Mouse (Mus musculus) Muller cell, postnatal 12 days (primary cell): ENCODE data around the gene Lrig1.

Experiments
- DNase-seq: peaks from one replicate; pipeline ENCODE4 v3.0.0-alpha.2; 2015; ENCODE audit errors: inconsistent ontology term

Gene Lrig1

DNA sequence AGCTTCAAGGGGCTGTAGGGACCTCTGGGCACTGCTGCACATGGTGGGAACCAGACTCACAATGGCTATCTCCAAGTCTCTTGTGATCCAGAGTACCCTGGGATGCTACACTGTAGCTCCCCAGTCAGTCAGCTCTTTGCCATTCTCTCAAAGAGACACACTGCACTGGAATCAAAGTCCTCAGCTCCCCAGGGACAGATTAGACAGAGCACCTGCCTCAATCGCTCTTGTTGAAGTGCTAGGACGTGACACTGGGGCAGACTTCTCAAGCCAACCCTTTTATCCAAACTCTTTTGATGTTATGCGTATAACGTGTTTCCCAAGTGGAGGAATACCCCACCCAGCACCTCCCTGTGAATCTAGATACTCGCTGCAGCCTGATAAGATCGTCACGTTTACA lies 23.7 kb downstream of the Lrig1 start:
- no peak for DNase-seq

DNA sequence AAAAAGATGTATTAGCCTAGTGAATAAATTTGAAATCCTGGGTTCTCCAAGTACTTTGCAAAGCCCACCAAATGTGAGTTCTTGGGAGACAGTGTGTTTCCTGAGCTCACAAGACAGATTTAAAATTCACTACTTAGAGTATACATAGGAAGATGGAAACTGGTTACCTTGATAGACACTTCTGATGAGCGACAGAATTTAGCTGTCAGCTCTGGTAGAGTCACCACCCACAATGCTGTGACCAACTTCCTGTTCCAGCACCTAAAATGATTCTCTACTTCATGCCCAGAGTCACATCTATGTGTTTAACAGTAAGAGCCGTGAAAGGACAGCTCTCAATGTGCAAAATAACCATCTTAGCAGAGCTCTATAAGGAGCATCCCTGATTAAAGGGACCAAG lies 27.5 kb downstream of the Lrig1 start:
- no peak for DNase-seq

DNA sequence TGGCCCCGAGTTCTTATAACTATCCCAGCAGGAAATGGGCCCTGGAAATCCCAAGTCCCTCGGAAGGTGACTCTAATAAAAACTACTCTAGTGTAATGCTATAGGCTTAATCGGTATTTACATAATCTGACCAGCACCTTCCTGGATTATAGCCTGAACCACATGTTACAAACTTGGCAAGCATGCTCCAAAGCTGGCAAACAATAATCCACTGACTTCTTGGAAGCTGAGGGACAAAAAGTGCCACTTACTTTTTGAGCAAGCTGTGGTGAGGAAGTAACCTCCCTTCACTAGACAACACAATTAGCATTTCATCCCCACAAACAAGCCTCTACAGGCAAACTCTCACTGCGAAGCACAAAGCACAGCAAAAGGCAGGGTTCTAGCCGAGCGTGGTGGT lies 30.6 kb downstream of the Lrig1 start:
- no peak for DNase-seq

DNA sequence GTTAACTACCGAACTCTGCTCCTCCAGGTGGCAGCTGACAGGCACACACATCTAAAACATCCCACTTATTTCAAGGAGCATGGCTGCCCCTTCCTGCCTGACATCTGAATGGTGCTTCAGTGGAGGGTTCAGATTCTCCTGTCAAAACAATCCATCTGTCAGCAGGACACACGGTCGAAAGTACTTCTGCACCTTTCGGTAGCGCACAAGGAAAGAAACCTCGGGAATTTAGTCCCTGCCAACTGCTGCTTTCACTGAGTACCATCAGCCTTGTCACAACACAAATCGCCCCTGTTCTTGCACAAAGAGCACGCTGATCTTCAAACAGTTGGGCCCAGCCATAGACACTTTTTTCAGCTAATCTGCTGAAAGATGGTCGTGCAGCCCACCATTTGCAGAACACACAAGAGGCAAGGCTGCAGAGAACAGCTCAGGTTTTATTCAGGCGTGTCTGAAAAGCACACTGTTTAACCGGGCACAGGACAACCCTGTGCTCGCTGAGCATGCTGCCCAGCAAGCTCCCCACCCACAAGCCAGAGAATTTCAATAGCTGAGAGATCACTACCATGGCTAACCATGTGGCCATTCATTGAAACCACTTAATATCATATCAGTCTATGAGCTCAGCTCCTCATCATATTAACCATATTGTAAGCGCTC lies 31.6 kb downstream of the Lrig1 start:
- no peak for DNase-seq

DNA sequence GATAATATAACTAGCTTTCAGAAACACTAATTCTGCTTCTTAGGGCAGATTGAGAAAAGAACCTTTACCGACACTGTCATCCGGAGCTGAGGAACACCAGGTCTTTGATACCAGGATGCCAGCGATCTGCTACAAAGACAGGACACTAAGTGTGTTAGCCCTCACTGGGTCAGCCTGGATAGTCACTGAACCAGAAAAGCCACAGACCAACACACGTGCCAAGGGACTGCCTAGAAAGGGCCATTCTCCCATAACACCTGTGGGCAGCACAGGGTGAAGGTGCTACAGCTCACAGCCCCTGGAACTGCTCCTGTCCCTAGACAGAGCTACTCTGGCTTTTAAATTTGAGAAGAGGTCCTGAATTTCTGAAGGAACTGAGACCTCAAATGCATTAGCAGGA lies 32.8 kb downstream of the Lrig1 start:
- no peak for DNase-seq

DNA sequence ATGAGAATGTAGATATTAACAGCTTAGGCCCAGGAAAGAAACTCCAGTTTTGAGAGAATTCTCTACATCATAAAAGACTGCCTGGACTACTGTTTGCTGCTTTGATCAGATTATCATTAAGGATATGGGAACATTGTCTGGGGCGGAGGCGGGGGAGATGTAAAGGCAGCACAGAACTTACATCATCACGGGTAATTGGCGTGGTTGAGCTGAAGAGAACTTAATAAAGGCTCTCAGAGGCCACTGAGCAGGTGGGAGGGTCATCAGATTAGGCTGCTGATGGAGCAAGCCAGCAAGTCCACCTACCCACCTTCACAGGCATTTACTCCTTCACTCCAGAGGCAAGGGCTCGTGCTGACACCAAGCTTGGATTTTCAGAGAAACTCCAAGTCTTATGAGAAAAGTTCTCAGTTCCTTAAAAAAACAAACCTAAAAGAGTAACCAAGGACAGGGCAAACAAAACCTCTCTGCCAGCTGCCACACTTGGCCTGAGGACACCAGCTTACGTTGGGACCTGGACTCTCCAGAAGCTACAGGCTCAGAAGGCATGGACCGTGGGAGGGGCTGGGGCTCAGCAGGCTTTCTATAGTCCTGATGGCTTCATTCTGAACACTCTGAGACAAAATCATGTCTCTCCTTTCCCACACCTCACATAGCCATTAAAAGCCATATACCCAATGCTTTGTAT lies 33.4 kb downstream of the Lrig1 start:
- DNase-seq = no peak

DNA sequence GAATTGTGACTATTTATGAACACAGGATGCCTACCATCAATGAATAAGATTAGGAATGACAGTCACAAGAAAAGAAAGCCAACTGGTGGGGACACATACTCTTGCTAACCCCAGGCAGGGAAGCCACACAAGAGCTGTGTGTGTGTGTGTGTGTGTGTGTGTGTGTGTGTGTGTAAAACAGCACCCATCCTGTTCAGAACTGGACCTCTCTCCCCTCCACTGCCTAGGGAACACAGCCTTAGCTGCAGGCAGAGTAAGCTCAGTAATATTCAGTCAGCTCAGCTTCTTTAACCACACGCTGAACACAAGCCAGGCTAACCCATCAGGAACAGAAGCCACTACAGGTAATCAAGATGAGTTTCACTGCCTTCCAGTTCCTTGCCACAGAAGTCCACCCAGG lies 34.3 kb downstream of the Lrig1 start:
- no peak for DNase-seq

DNA sequence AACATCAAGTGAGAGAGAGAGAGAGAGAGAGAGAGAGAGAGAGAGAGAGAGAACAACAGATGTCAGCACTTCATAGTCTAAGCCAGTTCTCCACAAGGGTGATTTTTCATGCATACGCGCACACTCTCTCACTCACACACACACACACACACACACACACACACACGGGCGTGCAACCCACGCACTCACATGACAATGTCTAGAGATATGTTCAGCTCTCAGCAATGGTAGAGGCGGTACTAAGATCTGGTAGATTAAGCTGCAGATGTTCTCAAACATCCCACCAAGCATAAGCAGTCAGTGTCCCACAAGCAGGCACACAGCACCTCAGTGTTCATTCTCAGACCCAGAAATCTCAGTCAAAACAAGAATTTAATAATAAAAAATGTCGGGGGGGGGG lies 34.7 kb downstream of the Lrig1 start:
- DNase-seq = no peak

DNA sequence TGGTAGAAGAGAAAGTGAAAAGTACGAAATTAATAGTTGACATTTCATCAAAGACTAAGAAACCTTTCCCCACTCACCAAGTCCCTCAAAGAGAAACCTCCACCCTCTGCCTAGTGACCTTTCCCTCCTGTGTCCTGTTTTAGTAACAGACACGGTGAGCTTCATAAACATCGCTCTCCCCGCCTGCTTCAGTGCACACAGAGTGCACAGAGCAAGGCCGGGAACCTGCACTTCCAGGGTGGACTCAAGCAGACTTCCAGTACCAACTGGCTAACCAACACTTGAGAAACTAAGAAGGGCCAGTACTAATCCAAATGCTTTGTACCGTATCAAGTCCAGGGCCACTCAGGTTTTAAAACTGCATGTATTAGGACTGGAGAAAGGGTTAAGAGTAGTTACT lies 36.0 kb downstream of the Lrig1 start:
- DNase-seq = no peak

DNA sequence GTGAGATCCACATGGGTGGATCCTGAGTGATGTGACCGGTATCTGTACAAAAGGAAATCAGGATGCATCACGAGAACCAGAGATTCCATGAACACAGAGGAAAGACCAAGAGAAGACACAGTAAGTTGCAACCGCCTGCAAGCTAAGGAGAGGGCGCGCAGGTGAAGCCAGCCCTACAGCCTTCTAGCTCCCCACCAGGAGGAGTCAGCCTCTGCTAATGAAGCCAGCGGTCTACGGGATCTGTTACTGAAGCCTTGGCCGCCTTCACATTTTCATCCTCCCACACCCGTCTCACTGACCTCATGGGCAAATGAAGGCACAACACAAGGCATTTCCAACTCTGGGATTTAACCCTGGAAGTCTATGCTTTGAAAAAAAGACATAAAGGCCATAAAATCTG lies 38.0 kb downstream of the Lrig1 start:
- no peak for DNase-seq

DNA sequence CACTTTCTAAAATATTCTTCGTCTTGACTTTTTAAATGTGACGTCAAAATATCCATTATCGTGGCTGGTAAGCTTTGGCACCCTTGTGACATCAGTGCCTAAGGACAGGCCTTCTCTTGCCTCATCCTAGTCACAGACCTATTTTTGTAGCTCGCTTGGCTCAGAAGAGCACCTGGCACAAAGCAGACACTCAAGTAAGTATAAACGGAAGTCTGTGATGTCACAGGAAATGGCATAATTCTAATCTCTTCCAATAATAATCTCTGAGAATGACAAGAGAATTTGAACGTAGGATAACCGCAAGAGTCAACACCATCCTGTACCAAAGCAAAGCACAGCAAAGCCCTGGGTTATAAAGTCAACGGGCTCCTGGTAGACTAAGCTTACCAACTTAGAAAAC lies 38.6 kb downstream of the Lrig1 start:
- DNase-seq = no peak

DNA sequence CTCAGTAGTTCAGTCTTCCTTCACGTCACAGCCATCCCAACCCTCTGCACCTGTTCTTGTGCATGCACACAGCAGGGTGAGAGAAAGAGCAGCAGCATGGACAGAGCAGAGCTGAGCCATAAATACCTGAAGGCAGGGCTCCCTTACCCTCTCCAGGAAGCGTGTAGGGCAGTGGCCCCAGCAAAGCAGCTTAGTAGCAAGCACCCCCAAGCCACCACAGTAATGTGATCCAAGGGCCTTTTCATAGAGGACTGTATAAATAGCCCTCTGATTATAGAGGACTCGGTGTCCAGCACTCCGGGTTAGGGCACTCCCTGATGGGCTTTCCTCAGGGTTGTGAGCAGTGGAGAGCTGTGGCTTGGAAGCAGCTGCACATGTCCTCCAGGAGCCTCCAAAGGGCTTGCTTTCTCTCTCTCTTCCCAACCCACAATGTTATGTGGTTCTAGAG lies 40.0 kb downstream of the Lrig1 start:
- no peak for DNase-seq

DNA sequence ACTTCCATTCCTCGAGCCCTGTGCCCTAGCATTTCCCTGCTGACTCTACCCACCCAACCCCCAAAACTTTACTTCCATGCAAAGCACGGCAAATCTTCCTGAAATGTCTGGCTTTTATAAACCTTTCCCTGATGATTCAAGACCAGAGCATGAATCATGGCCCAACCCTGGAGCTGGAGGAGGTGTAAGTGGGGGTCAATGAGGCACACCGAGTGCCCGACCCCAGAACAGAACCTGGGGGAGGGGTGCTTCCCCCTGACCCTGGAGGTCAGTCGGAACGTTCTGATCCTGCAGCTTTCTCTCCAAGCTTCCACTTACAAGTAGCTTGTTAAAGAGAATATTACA lies 41.9 kb downstream of the Lrig1 start:
- no peak for DNase-seq

DNA sequence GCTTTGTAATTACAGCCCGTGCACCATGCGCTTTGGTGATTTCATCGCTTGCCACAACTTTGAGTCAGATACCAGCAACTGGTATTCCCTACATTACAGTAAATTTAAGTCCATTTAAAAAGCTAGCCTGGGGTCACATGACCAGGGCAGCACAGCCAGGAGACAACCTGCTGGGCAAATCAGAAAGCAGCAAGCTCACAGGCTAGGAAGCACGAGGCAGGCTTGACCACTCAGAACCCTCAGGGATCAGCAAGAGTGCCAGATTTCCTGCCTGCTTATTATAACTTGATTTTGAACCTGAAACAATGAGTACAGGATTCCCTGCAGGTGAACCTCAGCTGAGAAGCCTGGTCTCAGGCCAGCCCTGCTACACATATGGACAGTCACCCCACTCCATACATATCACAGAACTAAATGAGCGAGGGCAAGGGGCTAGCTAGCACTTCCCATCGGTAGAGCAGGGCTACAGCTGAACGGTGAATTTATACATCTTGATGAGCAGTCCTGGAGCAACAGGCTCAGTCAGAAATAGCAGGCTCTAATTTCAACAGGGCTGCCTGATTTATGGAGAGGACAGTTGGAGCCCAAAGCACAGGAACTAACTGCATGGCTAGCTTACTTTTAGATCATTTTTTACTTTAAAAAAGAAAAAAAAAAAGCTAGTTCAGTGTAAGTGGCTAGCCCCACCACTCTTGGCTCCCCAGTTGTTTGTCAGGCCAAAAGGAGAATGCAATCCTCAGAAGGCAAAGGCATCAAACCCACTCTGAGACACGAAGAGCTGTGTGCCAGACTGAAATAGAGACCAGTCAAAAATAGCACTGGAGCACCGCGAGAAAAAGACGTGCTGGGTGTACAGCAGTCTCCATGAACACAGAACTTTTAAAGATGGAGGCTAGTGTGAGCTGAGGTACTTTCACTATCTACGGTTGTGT lies 42.5 kb downstream of the Lrig1 start:
- DNase-seq = no peak

DNA sequence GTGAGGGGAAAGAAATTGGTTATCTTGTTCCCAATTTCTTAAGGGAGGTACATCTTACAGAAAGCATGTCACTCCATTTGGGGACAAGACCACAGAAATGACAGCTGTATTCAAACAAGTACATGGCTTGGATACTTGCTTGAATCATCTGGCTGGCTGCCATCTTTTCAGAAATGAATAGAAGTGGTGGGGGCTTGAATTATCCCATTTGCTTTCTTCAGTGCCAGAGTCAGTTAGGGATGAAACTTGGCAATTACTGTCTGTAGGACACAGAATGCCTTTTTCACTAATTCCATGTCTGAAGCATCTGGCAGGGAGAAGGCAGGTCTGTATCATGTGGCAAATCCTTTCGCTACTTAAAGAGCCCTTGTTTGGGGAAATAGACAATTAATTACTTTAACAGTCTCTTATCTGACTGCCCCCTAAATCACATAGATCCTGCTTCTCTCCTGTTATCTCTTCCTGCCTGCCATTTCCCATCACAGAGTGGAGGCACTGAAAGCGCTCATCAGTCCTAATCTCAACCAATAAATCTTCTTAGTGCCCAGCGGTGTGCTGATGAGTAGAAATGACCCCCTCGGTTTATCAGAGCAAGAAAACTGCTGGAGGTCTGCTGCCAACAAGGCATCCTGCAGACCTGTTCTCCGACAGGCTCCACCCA lies 44.0 kb downstream of the Lrig1 start:
- DNase-seq = peak; percentile 89

DNA sequence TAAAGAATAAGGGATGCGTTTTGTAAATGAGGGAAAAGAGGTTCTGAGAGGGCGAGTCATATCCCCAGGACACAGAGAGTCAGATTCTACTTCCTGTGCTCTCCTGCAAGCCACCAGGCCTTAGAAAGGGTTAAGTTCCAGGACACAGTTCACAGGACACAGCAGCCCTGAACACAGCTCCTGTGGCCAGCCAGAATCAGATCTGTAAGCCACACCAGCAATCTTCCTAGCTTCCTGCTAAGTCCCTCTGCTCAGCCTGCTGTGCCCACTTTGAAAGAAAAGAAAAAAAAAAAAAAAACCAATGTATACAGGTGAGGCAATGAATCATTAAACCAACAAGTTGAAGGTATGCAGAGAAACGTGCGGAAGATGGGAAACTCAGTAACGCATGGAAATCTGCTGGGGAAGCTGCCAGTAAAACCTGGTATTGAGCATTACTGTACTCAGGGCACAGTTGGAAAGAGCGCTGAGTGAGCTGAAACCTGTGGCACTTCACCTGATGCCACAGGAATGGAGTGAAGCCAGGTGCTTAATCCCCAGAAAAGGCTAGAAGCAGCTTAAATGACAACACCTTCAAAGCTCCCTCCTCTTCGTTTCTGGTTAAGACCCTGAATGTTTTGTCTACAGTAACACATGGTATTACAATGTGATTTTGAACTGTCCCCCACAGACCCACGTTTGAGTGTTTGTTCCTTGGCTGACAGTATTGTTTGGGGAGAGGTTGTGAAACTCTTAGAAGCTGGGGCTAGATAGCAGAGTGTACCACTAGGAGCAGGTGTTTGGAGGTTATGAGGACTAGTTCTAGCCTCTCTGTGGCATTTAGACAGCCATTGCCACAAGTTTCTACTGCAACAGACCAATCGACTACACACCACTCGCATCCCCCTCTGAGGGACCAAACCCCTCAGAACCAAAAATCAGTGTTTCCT lies 46.3 kb downstream of the Lrig1 start:
- no peak for DNase-seq

DNA sequence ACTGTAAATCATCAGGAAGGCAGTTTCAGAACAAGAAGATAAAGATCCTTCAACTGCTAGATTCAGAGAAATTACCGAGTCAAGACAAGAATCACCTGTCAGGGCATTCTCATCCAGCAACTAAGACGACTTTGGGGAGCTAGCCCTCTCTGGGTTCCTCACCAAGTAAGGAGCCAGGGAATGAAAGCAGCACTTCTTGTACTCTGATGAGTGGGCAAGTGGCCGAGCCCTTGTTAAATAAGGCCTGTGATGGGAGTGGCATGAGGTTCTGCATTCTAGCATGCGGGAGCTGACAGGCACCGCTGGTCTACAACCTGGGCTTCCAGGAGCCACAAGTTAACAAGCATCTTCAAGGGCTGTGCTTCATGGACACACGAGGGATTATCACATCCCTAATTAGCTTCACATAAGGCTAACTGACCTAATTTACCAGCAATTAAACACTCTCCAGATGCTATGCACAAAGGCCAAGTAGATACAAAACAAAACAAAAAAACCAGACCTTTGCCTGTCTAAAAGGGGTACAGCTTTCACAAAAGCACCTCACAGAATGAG lies 47.2 kb downstream of the Lrig1 start:
- DNase-seq = no peak

DNA sequence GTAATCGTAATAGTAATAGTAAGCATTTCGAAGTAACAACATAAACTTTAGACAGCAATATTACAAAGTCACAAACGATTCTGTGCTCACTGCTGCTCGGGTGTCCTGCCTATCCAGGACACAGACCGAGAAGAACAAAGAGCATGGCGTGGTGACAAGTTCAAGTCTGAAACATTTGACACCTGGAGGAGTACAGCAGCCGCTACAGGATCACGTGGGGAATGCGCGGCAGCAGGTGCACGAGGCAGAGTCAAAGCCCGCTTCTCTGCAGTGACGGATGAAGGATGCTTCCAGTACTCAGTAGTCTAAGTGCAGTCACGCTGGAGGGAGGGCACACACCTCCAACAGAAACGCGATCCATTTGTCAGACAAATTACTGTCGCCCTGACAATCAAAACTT lies 48.4 kb downstream of the Lrig1 start:
- DNase-seq = no peak

DNA sequence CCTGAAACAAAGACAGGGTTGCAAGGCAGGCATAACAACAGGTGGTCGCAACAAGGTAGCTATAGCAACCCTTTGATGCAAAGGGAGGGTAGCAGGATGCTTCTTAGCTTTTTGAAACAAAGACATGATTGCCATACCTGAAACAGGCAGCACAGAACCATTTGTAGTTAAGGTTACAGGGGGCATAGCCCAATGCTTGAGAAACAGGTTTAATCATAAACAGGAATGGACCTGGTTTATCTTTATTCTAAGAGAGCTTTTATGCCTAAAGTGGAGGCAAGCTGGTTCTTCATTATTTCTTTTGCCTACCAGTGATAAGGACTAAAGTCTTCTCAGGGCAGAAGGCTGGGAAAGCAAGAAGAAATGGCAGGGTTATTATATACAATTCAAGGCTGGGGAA lies 50.3 kb downstream of the Lrig1 start:
- DNase-seq = no peak

DNA sequence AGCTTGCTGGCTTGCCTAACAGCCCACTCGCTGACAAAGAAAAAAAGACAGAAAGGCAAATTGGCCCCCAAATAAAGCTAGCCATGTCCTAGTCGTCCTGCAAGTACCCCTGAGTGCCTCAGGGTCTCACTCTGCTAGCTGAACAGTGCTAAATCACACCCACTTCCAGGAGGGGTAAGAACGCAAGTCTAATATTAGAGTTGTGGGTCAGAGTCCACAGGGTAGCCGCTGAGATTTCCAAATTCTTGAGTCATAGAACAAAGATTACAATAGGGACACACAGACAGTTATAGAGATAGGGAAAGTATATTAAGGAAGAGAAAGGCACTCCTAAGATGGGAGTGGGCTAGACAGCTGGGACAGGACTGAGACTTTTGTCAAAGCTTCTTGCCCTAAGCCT lies 51.5 kb downstream of the Lrig1 start:
- DNase-seq = peak; percentile 27
